Mouse (Mus musculus): ENCODE measurements around the gene Dscam. TPM values are rescaled to one million over a fixed set of nuclear protein-coding genes. Genes with fewer than 3 reads are reported as not detected.
A peak's percentile ranks its signal among the peaks of the same experiment; 100 is the strongest.

The Dscam gene
- total and polyA plus RNA-seq, 2 experiments from 2014 or later, result 7.9 to 29.1 TPM

GRCm38 (mm10) chr16:97026803-97027202, 143.7 kb downstream of the Dscam start:
- Histone ChIP-seq H3K9me3 (ENCODE audit: low read length) (no peaks in the 10 kb centered on the region), H3K4me3 (ENCODE audit: low read depth, low read length) (no peak overlapping the region), H3K4me1 (ENCODE audit: insufficient read depth) (peaks cover 6% of the 10 kb centered on the region; the same call in 1 of the 2 replicates), H3K27ac (ENCODE audit: low read depth, low read length) (no peak overlapping the region), H3K9ac (no peak overlapping the region), H3K4me2 (ENCODE audit: low read depth) (no peak overlapping the region), H3K27me3 (ENCODE audit: insufficient read depth, low read length) (no peaks in the 10 kb centered on the region), H3K36me3 (ENCODE audit: insufficient read depth) (no peaks in the 10 kb centered on the region)
- no peak for DNase-seq
- no peak for TF ChIP-seq CTCF (IDR thresholded peaks at IDR 0.05; ENCODE audit: low read depth)
- ATAC-seq, result no peak
- 95% methylated on average over 5 of the region's 5 CpGs for WGBS

GRCm38 (mm10) chr16:97024406-97024805, 146.1 kb downstream of the Dscam start:
- Histone ChIP-seq H3K9ac (no peak overlapping the region), H3K27me3 (ENCODE audit: insufficient read depth, low read length) (no peaks in the 10 kb centered on the region), H3K9me3 (ENCODE audit: low read length) (no peaks in the 10 kb centered on the region), H3K36me3 (ENCODE audit: insufficient read depth) (no peaks in the 10 kb centered on the region), H3K4me3 (ENCODE audit: low read depth, low read length) (no peak overlapping the region), H3K4me2 (ENCODE audit: low read depth) (no peak overlapping the region), H3K4me1 (ENCODE audit: insufficient read depth) (peaks cover 6% of the 10 kb centered on the region; the same call in 1 of the 2 replicates), H3K27ac (ENCODE audit: low read depth, low read length) (no peak overlapping the region)
- 29% methylated on average over 4 of the region's 4 CpGs for WGBS
- DNase-seq, result no peak
- no peak for TF ChIP-seq CTCF (IDR thresholded peaks at IDR 0.05; ENCODE audit: low read depth)
- ATAC-seq, result peak; percentile 83

- Histone ChIP-seq H3K27me3 (ENCODE audit: insufficient read depth, low read length) (no peaks in the 10 kb centered on the region), H3K4me2 (ENCODE audit: low read depth) (no peak overlapping the region), H3K9ac (no peak overlapping the region), H3K4me1 (ENCODE audit: insufficient read depth) (0 out of 2 replicates have a peak, but pooled peaks cover 3% of the 10 kb centered on the region), H3K9me3 (ENCODE audit: low read length) (no peaks in the 10 kb centered on the region), H3K36me3 (ENCODE audit: insufficient read depth) (no peaks in the 10 kb centered on the region), H3K4me3 (ENCODE audit: low read depth, low read length) (no peak overlapping the region), H3K27ac (ENCODE audit: low read depth, low read length) (no peak overlapping the region)
- 78% methylated on average over 6 of the region's 6 CpGs for WGBS
- ATAC-seq (no peak), DNase-seq (no peak)
- TF ChIP-seq CTCF (IDR thresholded peaks at IDR 0.05; ENCODE audit: low read depth), result no peak
Measured at GRCm38 (mm10) chr16:97021496-97021895, 149.1 kb downstream of the Dscam start.

GRCm38 (mm10) chr16:97018304-97018703, 152.2 kb downstream of the Dscam start:
- WGBS, result 41% methylated on average over 5 of the region's 5 CpGs
- ATAC-seq (no peak), DNase-seq (no peak)
- Histone ChIP-seq H3K27ac (ENCODE audit: low read depth, low read length) (no peak overlapping the region), H3K4me1 (ENCODE audit: insufficient read depth) (0 out of 2 replicates have a peak, but pooled peaks cover 3% of the 10 kb centered on the region), H3K4me3 (ENCODE audit: low read depth, low read length) (no peak overlapping the region), H3K9ac (no peak overlapping the region), H3K36me3 (ENCODE audit: insufficient read depth) (no peaks in the 10 kb centered on the region), H3K9me3 (ENCODE audit: low read length) (no peaks in the 10 kb centered on the region), H3K4me2 (ENCODE audit: low read depth) (no peak overlapping the region), H3K27me3 (ENCODE audit: insufficient read depth, low read length) (no peaks in the 10 kb centered on the region)
- TF ChIP-seq CTCF (IDR thresholded peaks at IDR 0.05; ENCODE audit: low read depth), result no peak

GRCm38 (mm10) chr16:97017171-97017738, 153.3 kb downstream of the Dscam start:
- no peak for DNase-seq
- 0 out of 2 replicates have a peak overlapping the region, but pooled peaks have one; percentile 45 for H3K27ac ChIP-seq (ENCODE audit: low read depth, low read length)
- peak; percentile 57 for TF ChIP-seq CTCF (IDR thresholded peaks at IDR 0.05; ENCODE audit: low read depth)
- H3K4me2 ChIP-seq (ENCODE audit: low read depth), result no peak overlapping the region
- no peaks in the 10 kb centered on the region for H3K9me3 ChIP-seq (ENCODE audit: low read length)
- H3K9ac ChIP-seq, result no peak overlapping the region
- 76% methylated on average over 3 of the region's 3 CpGs for WGBS
- no peaks in the 10 kb centered on the region for H3K36me3 ChIP-seq (ENCODE audit: insufficient read depth)
- H3K27me3 ChIP-seq (ENCODE audit: insufficient read depth, low read length), result no peaks in the 10 kb centered on the region
- ATAC-seq, result peak; percentile 38; the same call in 1 of the 2 replicates
- H3K4me3 ChIP-seq (ENCODE audit: low read depth, low read length), result no peak overlapping the region
- H3K4me1 ChIP-seq (ENCODE audit: insufficient read depth), result 0 out of 2 replicates have a peak, but pooled peaks cover 3% of the 10 kb centered on the region

GRCm38 (mm10) chr16:97016244-97016850, 154.2 kb downstream of the Dscam start:
- no peak overlapping the region for H3K9ac ChIP-seq
- no peak overlapping the region for H3K27ac ChIP-seq (ENCODE audit: low read depth, low read length)
- H3K4me3 ChIP-seq (ENCODE audit: low read depth, low read length), result no peak overlapping the region
- no peak for DNase-seq
- ATAC-seq, result no peak
- no peak for TF ChIP-seq CTCF (IDR thresholded peaks at IDR 0.05; ENCODE audit: low read depth)
- no peaks in the 10 kb centered on the region for H3K9me3 ChIP-seq (ENCODE audit: low read length)
- H3K27me3 ChIP-seq (ENCODE audit: insufficient read depth, low read length), result no peaks in the 10 kb centered on the region
- 0 out of 2 replicates have a peak, but pooled peaks cover 3% of the 10 kb centered on the region for H3K4me1 ChIP-seq (ENCODE audit: insufficient read depth)
- WGBS, result 83% methylated on average over 2 of the region's 2 CpGs
- no peak overlapping the region for H3K4me2 ChIP-seq (ENCODE audit: low read depth)
- H3K36me3 ChIP-seq (ENCODE audit: insufficient read depth), result no peaks in the 10 kb centered on the region

GRCm38 (mm10) chr16:97014343-97014742, 156.2 kb downstream of the Dscam start:
- H3K4me3 ChIP-seq (ENCODE audit: low read depth, low read length), result no peak overlapping the region
- no peak overlapping the region for H3K27ac ChIP-seq (ENCODE audit: low read depth, low read length)
- H3K9me3 ChIP-seq (ENCODE audit: low read length), result no peaks in the 10 kb centered on the region
- peak; percentile 61 for TF ChIP-seq CTCF (IDR thresholded peaks at IDR 0.05; ENCODE audit: low read depth)
- DNase-seq, result no peak
- no peaks in the 10 kb centered on the region for H3K36me3 ChIP-seq (ENCODE audit: insufficient read depth)
- H3K4me1 ChIP-seq (ENCODE audit: insufficient read depth), result 0 out of 2 replicates have a peak, but pooled peaks cover 3% of the 10 kb centered on the region
- no peaks in the 10 kb centered on the region for H3K27me3 ChIP-seq (ENCODE audit: insufficient read depth, low read length)
- H3K4me2 ChIP-seq (ENCODE audit: low read depth), result no peak overlapping the region
- WGBS, result 77% methylated on average over 3 of the region's 3 CpGs
- no peak for ATAC-seq
- H3K9ac ChIP-seq, result no peak overlapping the region

Data from forebrain, postnatal 0 days (tissue).